In the genomic region with DNA sequence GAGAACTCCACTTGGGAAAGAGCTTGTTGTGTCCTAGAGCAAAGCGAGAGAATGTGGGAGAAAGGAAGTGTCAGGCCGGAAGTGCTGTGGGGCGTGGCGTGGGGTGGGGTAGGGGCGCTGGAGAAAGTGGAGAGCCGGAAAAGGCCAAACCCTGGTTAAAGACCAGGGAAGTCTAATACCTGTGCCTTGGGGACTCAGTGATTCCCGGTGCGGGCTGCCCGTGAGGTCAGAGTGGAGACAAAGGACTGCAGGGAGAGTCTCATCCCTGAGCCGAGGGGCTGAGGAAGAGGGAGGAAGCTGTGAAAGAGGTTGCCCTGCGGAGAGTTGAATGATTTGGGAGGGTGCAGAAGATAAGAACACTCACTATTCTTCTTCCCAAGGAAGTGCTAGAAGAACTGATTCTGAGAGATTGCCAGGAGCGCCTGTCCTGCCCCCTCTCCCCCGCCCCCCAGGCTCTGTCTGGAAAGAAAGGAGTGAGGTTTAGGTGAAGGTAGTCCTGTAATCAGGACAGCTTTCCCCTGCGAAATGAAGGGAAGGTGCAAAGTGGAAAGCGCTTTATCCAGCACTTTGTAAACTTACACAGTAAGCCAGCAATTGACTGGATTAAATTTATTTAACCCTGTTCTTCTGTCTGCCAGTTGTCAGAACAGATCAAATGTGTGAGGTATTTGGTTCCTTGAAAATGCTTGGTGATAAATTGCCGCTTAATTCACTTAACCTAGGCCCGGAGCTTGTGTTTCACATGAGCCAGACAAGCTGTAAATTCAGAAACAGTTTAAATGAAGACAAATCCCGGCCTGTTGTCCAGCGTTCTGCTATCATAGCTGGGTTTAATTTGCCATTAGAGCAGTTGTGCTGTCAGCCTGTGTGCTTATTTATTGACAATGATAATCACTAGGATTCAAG, we compare ENCODE assay signal across 8 mouse cellular contexts. TPM values are rescaled to one million over a fixed set of nuclear protein-coding genes. Genes with fewer than 3 reads are reported as not detected.
A peak's percentile ranks its signal among the peaks of the same experiment; 100 is the strongest.
DNase-seq lines count a peak whose midpoint lies in the region; ATAC-seq and TF ChIP-seq lines count a peak whose summit lies in the region.

No protein-coding gene starts in this region.

- intact Hi-C loops in gastrocnemius, postnatal 36 days (cut with DNase I): no loop called here
- intact Hi-C loops in gastrocnemius, adult 2 months (cut with DNase I): no loop called here

- peak; percentile 53; the same call in 1 of the 2 replicates for ATAC-seq in intestine, embryonic 14.5 days (replicated peaks; ENCODE audit: low FRiP score, low TSS enrichment, low read depth)
- ATAC-seq in stomach, embryonic 15.5 days (ENCODE audit: insufficient read depth, low FRiP score, low read depth): no peak

- DNase-seq in gastrocnemius, adult 18-20 months (ENCODE audit: low spot score): peak; percentile 25
- DNase-seq in gastrocnemius, postnatal 36 days: no peak
- DNase-seq in gastrocnemius, adult 2 months: peak; percentile 48
- peak; percentile 64 for DNase-seq in intestine, embryonic 14.5 days (ENCODE audit: low spot score)
- DNase-seq in lung, adult 2 months: peak; percentile 36
- no peak for DNase-seq in urinary bladder, postnatal 25 days (ENCODE audit: low spot score)
- no peak for DNase-seq in adipocyte (ENCODE audit: low spot score)

- peaks cover 14% of the 10 kb centered on the region for H3K4me1 ChIP-seq in intestine, embryonic 14.5 days (replicated peaks; ENCODE audit: control insufficient read depth, insufficient read depth, low read length)
- peaks cover 9% of the 10 kb centered on the region for H3K4me1 ChIP-seq in lung, adult 2 months (ENCODE audit: control insufficient read depth, insufficient read depth, low read length)
- peaks cover 22% of the 10 kb centered on the region for H3K4me1 ChIP-seq in stomach, embryonic 15.5 days

- 8% methylated on average over 19 of the region's 19 CpGs for WGBS in intestine, embryonic 14.5 days
- WGBS in lung, adult 2 months: 29% methylated on average over 19 of the region's 19 CpGs
- 10% methylated on average over 19 of the region's 19 CpGs for WGBS in stomach, embryonic 15.5 days

- 0 out of 2 replicates have a peak overlapping the region, but pooled peaks have one; percentile 22 for H3K9ac ChIP-seq in intestine, embryonic 14.5 days (ENCODE audit: low read length)
- no peak overlapping the region for H3K9ac ChIP-seq in stomach, embryonic 15.5 days

- no peak for TF ChIP-seq POLR2A in lung, adult 2 months (IDR thresholded peaks at IDR 0.05; ENCODE audit: borderline replicate concordance, extremely low read depth, low read depth, low read length)

- TF ChIP-seq CTCF in gastrocnemius, adult 2 months (IDR thresholded peaks at IDR 0.05): no peak
- no peak for TF ChIP-seq CTCF in lung, adult 2 months (IDR thresholded peaks at IDR 0.05; ENCODE audit: insufficient read depth, low read length)

- no peaks in the 10 kb centered on the region for H3K9me3 ChIP-seq in intestine, embryonic 14.5 days (ENCODE audit: control insufficient read depth, low read length)
- H3K9me3 ChIP-seq in stomach, embryonic 15.5 days: no peaks in the 10 kb centered on the region

- H3K4me3 ChIP-seq in gastrocnemius, adult 2 months: peak overlapping the region; percentile 54
- peak overlapping the region; percentile 13; the same call in 1 of the 2 replicates for H3K4me3 ChIP-seq in intestine, embryonic 14.5 days (ENCODE audit: low read depth, low read length)
- H3K4me3 ChIP-seq in lung, adult 2 months (replicated peaks; ENCODE audit: extremely low read depth, low read depth, low read length): peak overlapping the region; percentile 44
- H3K4me3 ChIP-seq in stomach, embryonic 15.5 days (replicated peaks): peak overlapping the region; percentile 14; the same call in 1 of the 2 replicates

- peak overlapping the region; percentile 69 for H3K27ac ChIP-seq in gastrocnemius, adult 2 months
- H3K27ac ChIP-seq in intestine, embryonic 14.5 days (ENCODE audit: low read depth): peak overlapping the region; percentile 77
- peak overlapping the region; percentile 48 for H3K27ac ChIP-seq in stomach, embryonic 15.5 days

- no peaks in the 10 kb centered on the region for H3K36me3 ChIP-seq in intestine, embryonic 14.5 days (ENCODE audit: control insufficient read depth, insufficient read depth, low read length)
- H3K36me3 ChIP-seq in stomach, embryonic 15.5 days: no peaks in the 10 kb centered on the region

- no peaks in the 10 kb centered on the region for H3K27me3 ChIP-seq in intestine, embryonic 14.5 days (replicated peaks; ENCODE audit: control insufficient read depth, insufficient read depth, low read length)
- H3K27me3 ChIP-seq in stomach, embryonic 15.5 days (replicated peaks): no peaks in the 10 kb centered on the region

- H3K4me2 ChIP-seq in intestine, embryonic 14.5 days (ENCODE audit: low read length): peak overlapping the region; percentile 55
- H3K4me2 ChIP-seq in stomach, embryonic 15.5 days: peak overlapping the region; percentile 51

RNA-seq across cellular contexts. Expression of a gene that starts 11.3 kb away (rescaled TPM):
- total RNA-seq in gastrocnemius, adult 18-20 months (2021): 1 to 10 TPM; 1.7 to 2.3 TPM
- 1 to 10 TPM; 2.3 to 2.4 TPM for total RNA-seq in gastrocnemius, postnatal 36 days (2021)
- 1 to 10 TPM; 1.9 to 2.9 TPM for total RNA-seq in gastrocnemius, adult 2 months (2021)
- polyA plus RNA-seq in intestine, embryonic 14.5 days (2014; fragmentation: Nextera tagmentation; extraction: Ambion mirVana): 9.3 and 10.1 TPM in 2 replicates
- polyA plus RNA-seq in lung, adult 2 months (2012; rRNA removed): 18.0 and 22.6 TPM in 2 replicates
- 15.8 and 17.0 TPM in 2 replicates for polyA plus RNA-seq in stomach, embryonic 15.5 days (2015; fragmentation: Nextera tagmentation; extraction: Ambion mirVana)

Comparison
In these comparisons a context has a peak if more than half of its experiments do, and no peak if none do; other contexts are left out.
1. DNase-seq: peak in gastrocnemius, adult 18-20 months (single experiment), gastrocnemius, adult 2 months (single experiment), intestine, embryonic 14.5 days (single experiment) and lung, adult 2 months (single experiment); none in gastrocnemius, postnatal 36 days (0 of 2), urinary bladder, postnatal 25 days (single experiment) and adipocyte (single experiment).
2. Peak in every context shown above with its lines, with median percentiles within 50 percentile points of each other: H3K27ac ChIP-seq and H3K4me3 ChIP-seq.